Mouse (Mus musculus): Measurements from ENCODE around the gene Megf8.
A peak's percentile ranks its signal among the peaks of the same experiment; 100 is the strongest.
"Not testable (repeated sequence)": the region's sequence is repeated elsewhere in the genome, so short reads cannot be mapped to it uniquely, and the experiment has no call there.

The Megf8 gene

DNA sequence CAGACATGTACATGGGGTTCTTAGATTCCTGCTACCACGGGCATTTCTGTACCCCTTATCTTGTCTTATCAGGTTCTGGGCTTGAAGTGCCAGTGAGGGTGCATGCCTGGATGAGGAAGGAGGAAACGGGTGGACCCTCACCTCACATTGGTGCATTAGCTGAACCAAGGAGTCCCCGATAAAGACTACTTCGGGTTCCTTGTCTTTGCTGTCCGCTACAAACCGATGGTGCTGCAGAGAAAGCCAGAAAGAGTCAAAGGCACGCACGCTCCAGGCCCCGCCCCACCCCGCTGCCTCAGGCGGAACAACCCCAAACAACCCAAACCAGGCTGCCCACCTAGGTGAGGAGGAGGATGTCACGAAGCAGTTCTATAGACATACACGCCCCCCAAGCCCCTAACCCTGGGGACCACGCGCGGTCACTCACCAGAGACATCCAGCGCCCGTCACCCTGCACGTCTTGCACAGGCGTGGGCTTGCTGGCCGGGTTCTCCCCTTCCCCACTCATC, 20.0 kb upstream of the Megf8 start:
- DNase-seq (ENCODE audit: low spot score in 2 of 2): peak in 1 of 2 experiments; percentile 29

DNA sequence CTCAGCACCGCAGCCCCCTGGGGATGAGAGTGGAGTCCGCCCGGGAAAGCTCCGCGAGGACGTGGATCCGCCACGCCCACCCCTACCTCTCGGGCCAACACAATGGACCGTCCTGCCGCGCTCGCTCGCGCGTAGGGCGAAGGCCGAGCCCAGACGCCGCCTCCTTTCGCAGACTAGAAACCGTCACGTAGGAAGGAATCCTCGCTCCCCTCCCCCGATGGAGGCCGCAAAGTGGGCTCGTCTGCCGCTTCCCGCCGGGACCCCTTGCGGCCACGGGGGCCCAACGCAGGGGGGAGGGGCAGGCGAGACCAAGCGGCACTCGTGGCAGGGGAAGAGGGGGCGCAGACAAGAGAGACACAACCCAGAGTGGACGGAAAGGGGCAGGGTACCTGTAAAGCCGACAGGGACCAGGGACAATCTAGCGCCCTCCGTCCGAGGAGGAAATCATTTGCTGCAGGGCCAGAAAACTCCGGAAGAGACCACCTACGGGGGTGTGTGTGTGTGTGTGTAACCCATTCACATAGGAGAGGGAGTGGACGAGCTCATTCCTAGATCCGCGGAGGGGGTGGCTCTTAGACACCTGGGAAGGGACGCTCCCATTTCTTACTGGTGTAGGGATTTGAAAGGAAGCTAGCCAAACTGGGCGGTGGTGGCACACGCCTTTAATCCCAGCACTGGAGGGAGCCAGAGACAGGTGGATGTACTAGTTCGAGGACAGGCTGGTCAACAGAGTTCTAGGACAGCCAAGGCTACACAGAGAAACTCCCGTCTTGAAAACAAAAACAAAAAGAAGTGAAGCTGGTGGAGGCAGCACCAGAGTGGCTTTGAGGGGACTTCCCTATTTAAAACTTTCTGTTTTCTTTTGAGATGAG, 19.3 kb upstream of the Megf8 start, which contains the start of gene Pafah1b3:
Gene Pafah1b3 (minus strand): TSS at position 533 of the 872 bp plus-strand sequence.
- DNase-seq (ENCODE audit: low spot score in 2 of 2): peak; percentile 81 to 86

DNA sequence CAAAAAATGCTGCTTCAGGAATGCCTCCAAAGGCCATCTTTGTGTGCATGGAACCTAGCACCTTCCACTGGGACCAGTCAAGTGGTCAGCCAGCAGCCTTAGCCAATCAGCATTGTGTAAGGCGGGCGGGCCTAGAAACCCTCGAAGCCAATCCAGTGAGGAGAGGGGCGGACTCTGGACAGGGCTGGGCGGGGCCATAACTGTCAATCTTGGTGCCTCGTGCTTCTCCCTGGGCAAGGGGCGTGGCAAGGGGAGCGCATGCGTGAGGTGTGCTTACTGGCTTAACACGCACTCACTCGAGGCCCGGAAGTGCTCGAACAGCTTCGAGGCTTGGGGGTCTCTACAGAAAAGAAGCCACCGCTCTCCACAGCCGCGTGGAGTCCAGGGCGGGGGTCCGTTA, 15.9 kb upstream of the Megf8 start, which contains the start of gene Prr19:
Gene Prr19 (plus strand): TSS at position 349 of the 400 bp plus-strand sequence.
- no peak for DNase-seq (ENCODE audit: low spot score in 2 of 2)

DNA sequence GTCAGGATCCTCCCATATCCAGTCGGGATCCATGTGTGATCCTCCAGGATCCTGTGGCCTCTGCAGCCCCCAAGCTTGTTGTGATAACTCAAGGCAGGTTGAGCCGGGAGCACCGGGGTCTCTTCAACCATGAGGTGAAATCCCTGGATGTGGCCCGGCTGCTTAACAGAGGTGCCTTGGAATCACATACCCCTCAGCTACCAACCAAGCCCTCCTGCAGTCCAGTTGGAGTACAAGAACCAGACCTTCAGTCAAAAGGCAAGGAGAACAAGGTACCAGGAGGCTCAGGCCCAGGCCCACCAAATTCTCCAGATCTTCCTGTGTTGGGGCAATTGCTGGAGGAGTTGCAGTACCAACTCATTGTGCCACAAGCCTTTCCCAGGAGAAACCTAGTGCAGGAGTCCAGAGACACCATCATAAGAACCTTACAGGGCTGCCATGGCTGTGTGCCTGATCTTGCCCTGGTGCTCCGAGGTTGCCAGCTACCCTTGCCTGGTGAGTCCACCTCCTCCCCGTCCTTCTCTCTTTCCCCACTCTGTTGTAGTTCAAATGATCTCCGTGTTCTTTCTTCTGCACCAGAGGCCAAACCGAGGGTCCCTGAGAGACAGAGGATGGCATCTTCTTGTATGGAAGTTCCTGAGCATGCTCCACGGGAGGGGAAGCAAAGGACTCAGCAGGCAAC, 13.8 kb upstream of the Megf8 start:
- no peak for DNase-seq (ENCODE audit: low spot score in 2 of 2)

GRCm38 (mm10) chr7:25303685-25304006, 13.3 kb upstream of the Megf8 start:
- DNase-seq (ENCODE audit: low spot score in 2 of 2): no peak

- DNase-seq (ENCODE audit: low spot score in 2 of 2): no peak
Measured at GRCm38 (mm10) chr7:25305481-25305880, 11.5 kb upstream of the Megf8 start.

DNA sequence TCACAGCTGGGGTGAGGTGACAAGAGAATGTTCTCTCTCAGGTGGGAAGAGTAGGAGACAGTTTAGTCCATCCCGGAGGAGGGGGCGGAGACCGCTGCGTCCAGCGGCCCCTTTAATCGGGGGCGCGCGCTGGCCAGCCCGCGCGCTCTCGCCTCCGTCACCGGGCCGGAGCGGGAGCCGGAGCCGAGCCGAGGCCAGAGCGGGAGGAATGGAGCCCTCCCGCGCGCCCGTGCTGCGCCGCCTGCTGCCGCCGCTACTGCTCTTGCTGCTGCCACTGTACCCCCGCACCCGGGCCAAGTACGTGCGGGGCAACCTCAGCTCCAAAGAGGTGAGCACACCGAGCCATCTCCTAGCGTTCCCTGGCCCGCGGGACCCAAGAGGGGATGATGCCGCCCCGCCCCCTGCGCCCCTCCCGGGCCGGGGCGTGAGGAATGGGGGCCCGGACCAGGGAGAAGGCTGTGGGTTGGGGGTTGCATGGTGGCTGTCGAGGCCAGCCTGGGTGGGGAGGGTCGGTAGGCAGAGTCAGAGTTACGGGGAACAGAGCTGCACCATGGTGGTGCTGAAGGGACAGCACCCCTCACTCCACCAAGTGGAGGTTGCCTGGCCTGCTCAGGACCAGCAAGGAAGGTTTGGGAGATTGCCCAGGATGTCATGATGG, 10.9 kb upstream of the Megf8 start, which contains the start of gene Tmem145:
Gene Tmem145 (plus strand): TSS at position 151 of the 658 bp plus-strand sequence.
- DNase-seq (ENCODE audit: low spot score in 2 of 2): no peak

DNA sequence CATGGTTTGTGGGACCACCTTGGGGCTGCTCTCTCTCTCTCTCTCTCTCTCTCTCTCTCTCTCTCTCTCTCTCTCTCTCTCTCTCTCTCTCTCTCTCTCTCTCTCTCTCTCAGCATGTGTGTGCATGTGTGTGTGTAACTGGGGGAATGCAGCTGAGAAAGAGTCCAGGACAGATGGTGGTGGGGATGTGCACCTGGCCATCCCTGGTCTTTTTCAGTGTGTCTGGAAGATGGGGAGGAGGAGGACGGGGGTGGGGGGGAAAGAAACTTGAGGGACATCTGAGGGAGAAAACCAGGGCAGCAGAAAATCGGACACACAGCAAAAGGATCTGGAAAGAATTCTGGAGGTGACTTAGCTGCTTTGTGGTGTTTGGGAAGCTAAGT, 10.4 kb upstream of the Megf8 start:
- no peak for DNase-seq (ENCODE audit: low spot score in 2 of 2)

GRCm38 (mm10) chr7:25308702-25309318, 8.2 kb upstream of the Megf8 start:
- no peak for DNase-seq (ENCODE audit: low spot score in 2 of 2)

GRCm38 (mm10) chr7:25309425-25309824, 7.5 kb upstream of the Megf8 start:
- DNase-seq (ENCODE audit: low spot score in 2 of 2): no peak

DNA sequence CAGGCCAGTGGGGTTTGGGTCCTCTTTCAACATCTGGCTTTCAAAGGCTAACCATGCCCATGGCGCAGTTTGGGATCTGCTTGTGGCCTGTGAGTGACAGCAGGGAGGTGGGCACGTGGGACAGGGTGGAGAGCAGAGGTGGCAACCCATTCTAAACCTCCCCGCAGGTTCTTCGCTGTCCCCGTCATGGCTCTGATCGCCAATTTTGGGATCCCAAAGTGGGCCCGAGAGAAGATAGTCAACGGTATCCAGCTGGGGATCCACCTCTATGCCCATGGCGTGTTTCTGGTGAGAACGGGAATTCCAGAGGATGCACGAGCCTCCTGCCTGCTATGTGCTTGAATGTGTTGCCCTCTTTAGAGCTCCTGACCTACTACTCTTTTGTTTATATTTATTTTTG, 5.8 kb upstream of the Megf8 start:
- no peak for DNase-seq (ENCODE audit: low spot score in 2 of 2)

DNA sequence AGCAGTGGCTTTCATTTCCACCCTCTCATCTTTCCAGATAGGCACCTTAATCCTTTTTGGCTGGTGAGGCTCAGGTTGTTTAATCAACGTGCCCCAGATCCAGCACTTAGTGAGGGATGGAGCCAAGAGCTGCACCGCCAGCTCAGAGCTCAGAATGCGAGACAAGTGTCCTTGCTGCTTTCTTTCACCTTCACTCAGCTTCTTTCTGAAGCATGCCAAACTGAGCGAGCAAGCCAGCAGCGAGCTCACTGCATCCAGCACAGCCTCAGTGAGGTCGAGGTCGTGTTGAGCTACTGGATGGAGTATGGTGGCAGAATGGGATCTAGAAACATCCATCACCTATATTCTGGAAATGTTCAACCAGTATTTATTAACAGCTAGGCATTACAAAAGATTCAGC, 3.6 kb upstream of the Megf8 start:
- DNase-seq (ENCODE audit: low spot score in 2 of 2): no peak

DNA sequence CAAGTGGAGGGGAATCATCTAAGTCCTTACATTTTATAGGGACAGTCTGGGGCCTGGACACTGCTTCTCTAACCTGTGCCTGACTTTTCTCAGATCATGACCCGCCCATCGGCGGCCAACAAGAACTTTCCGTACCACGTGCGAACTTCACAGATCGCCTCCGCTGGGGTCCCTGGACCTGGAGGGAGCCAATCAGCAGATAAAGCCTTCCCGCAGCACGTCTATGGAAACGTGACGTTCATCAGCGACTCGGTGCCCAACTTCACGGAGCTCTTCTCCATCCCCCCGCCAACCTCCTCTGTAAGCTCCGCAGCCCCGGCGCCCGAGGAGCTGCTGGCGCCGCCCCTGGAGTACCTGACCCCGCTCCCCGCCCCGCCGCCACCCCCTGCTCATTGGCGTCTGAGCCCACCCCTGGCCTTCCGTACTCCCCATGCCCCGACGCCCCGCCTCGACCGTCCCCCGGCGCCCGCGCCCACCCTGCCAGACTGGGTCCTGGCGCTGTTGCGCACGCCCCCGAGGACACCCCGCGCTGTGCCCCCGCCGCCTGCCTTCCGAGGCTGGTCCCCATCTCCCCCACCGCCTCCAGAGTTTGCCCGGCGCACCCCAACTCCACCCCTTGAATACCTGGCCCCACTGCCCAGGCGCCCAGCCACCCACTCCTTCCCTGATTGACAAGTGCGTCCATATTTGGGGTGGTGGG, 2.2 kb upstream of the Megf8 start:
- no peak for DNase-seq (ENCODE audit: low spot score in 2 of 2)

GRCm38 (mm10) chr7:25315306-25316041, 1.5 kb upstream of the Megf8 start:
- DNase-seq (ENCODE audit: low spot score in 2 of 2): peak in 1 of 2 experiments; percentile 42

- DNase-seq (ENCODE audit: low spot score in 2 of 2): no peak
Measured at GRCm38 (mm10) chr7:25317446-25317999, 559 bp downstream of the Megf8 start.

DNA sequence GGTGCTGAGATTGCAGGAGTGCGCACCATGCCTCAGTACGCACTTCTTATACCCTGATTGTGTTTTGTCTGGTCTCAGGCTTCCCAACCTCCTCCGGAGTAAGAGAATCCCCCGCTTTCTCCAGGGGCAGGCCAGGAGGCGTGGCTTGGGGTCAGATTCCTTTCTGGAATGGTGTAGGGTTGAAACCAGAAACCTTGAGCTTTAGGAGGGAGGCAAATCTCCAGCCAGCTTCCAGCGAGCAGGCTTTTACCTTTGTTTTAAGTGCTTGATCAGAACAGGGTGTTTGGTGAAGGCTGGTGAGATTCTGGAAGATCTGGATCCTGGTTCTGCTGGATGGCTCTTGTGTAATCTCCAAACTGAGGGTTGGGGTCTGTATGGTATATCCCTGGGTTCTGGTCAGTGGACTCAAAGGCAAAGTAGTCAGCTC, 5.1 kb downstream of the Megf8 start:
- DNase-seq (ENCODE audit: low spot score in 2 of 2): no peak

DNA sequence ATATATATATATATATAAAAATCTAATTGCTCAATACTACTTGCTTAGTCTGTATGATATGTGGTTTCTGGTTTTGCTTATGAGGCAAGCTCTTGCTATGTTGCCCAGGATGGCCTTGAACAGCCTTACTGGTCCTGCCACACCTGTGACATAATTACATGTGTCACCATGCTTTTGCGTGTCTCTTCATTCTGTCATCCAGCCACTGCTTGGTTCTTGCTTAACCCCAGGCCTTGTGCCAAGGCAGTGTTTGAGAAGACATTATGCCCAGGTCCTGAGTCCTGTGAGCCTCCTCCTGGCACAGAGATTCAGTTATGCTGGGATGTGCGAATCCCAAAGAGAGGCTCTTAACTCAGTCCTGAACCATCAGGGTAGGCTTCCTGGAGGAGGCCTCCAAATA, 6.3 kb downstream of the Megf8 start:
- DNase-seq (ENCODE audit: low spot score in 2 of 2): no peak

DNA sequence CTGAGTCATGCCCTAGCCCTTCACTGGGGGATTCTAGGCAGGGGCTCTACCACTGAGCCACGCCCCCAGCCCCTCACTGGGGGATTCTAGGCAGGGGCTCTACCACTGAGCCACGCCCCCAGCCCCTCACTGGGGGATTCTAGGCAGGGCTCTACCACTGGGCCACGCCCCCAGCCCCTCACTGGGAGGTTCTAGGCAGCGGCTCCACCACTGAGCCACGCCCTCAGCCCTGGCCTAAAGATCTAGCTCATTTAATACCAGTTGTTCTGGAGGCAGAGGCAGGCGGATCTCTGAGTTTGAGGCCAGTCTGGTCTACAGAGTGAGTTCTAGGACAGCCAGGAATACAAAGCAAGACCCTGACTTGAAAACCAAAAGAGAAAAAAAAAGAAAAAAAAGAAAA, 8.5 kb downstream of the Megf8 start:
- DNase-seq (ENCODE audit: low spot score in 2 of 2): not testable (repeated sequence)

GRCm38 (mm10) chr7:25326233-25326632, 9.3 kb downstream of the Megf8 start:
- DNase-seq (ENCODE audit: low spot score in 2 of 2): no peak

Data from frontal cortex, postnatal 10 days (tissue).